Mouse (Mus musculus) myocyte (in vitro differentiated cells): ENCODE results near the gene Atg10. TPM values are rescaled to one million over a fixed set of nuclear protein-coding genes. Genes with fewer than 3 reads are reported as not detected.

Experiments used
- H3K27me3 ChIP-seq: one replicate; pipeline ENCODE4 v1.6.1; 2011; ENCODE audit not compliant: control insufficient read depth, insufficient read depth, insufficient read length
- H3K36me3 ChIP-seq: one replicate; pipeline ENCODE4 v1.6.1; 2011; ENCODE audit not compliant: control insufficient read depth, insufficient read depth
- H3K4me2 ChIP-seq: one replicate; pipeline ENCODE4 v1.6.1; 2011; ENCODE audit warnings: low read depth, control low read depth
- H3K4me3 ChIP-seq: one replicate; pipeline ENCODE4 v1.5.1; 2011; ENCODE audit warnings: mild to moderate bottlenecking, control low read depth, moderate library complexity
- H3K79me2 ChIP-seq: one replicate; pipeline ENCODE4 v1.6.1; 2011; ENCODE audit not compliant: control insufficient read depth, insufficient read depth
- H3ac ChIP-seq: one replicate; pipeline ENCODE4 v1.6.1; 2011; ENCODE audit not compliant: control insufficient read depth, insufficient read length
- CEBPB ChIP-seq: IDR thresholded peaks from 2 replicates; pipeline ENCODE4 v1.6.1; 2011; ENCODE audit warnings: mild to moderate bottlenecking, moderate library complexity; ENCODE audit not compliant: poor library complexity, insufficient read depth, severe bottlenecking
- E2F4 ChIP-seq: IDR thresholded peaks from one replicate; pipeline ENCODE4 v1.6.1; 2011; ENCODE audit warnings: mild to moderate bottlenecking, control low read depth, moderate library complexity; ENCODE audit not compliant: insufficient read depth
- MAX ChIP-seq: IDR thresholded peaks from one replicate; pipeline ENCODE4 v1.6.1; 2011; ENCODE audit warnings: low read depth, mild to moderate bottlenecking, control low read depth
- MYOD1 ChIP-seq, 3 experiments: IDR thresholded peaks; one replicate each; pipeline ENCODE4 v1.6.1; 2011; ENCODE audit warnings: control low read depth in 2 of 3, low read depth in 2 of 3, mild to moderate bottlenecking in 2 of 3, moderate library complexity in 1 of 3; ENCODE audit not compliant: insufficient read length in 2 of 3, control insufficient read depth in 1 of 3
- MYOG ChIP-seq, 3 experiments: IDR thresholded peaks; one replicate each; pipeline ENCODE4 v1.6.1; 2011; ENCODE audit warnings: control low read depth in 2 of 3, low read depth in 2 of 3, mild to moderate bottlenecking in 2 of 3; ENCODE audit not compliant: insufficient read length in 2 of 3, control insufficient read depth in 1 of 3, insufficient read depth in 1 of 3
- POLR2A ChIP-seq: IDR thresholded peaks from one replicate; pipeline ENCODE4 v1.6.1; 2011; ENCODE audit warnings: low read depth, mild to moderate bottlenecking, control low read depth, moderate library complexity; ENCODE audit not compliant: insufficient read length
- POLR2AphosphoS2 ChIP-seq: IDR thresholded peaks from one replicate; pipeline ENCODE4 v1.6.1; 2011; ENCODE audit warnings: low read depth, control low read depth; ENCODE audit not compliant: insufficient read length
- REST ChIP-seq: IDR thresholded peaks from one replicate; pipeline ENCODE4 v1.6.1; 2011; ENCODE audit warnings: mild to moderate bottlenecking, control low read depth, moderate library complexity; ENCODE audit not compliant: insufficient read depth, insufficient read length
- SRF ChIP-seq: IDR thresholded peaks from one replicate; pipeline ENCODE4 v1.6.1; 2011; ENCODE audit warnings: low read depth; ENCODE audit not compliant: control insufficient read depth, insufficient read length
- TCF12 ChIP-seq: IDR thresholded peaks from one replicate; pipeline ENCODE4 v1.6.1; 2011; ENCODE audit warnings: mild to moderate bottlenecking, control low read depth; ENCODE audit not compliant: poor library complexity, insufficient read depth, severe bottlenecking
- TCF3 ChIP-seq: IDR thresholded peaks from one replicate; pipeline ENCODE4 v1.6.1; 2011; ENCODE audit warnings: low read depth, control low read depth; ENCODE audit not compliant: insufficient read length
- USF1 ChIP-seq: IDR thresholded peaks from one replicate; pipeline ENCODE4 v1.6.1; 2011; ENCODE audit warnings: low read depth, mild to moderate bottlenecking, control low read depth, moderate library complexity
- polyA plus RNA-seq: library from polyadenylated mRNA; unstranded; fragments of >200 nt; fragmentation: generic; extraction: Trizol; gene quantifications from one replicate; pipeline ENCODE4 v1.2.1, GENCODE M21; 2012; ENCODE audit warnings: missing spikeins

Atg10 gene
- polyA plus RNA-seq, 1 experiment: 5.9 TPM

GRCm38 (mm10) chr13:91178428-91179160, 45.2 kb downstream of the Atg10 start:
- Histone ChIP-seq H3K4me3 (no peak overlapping the region), H3K36me3 (no peaks in the 10 kb centered on the region)
- TF ChIP-seq POLR2AphosphoS2 (no peak), POLR2A (no peak), MYOD1 (IDR thresholded peaks at IDR 0.05; ENCODE audit: control insufficient read depth in 1 of 3, insufficient read length in 2 of 3, low read depth in 2 of 3) (no peak), USF1 (no peak), CEBPB (no peak), SRF (no peak), TCF12 (no peak), REST (no peak), MYOG (IDR thresholded peaks at IDR 0.05; ENCODE audit: control insufficient read depth in 1 of 3, insufficient read depth in 1 of 3, insufficient read length in 2 of 3, low read depth in 2 of 3) (no peak), TCF3 (no peak), MAX (no peak), E2F4 (no peak)

GRCm38 (mm10) chr13:91175347-91175746, 48.4 kb downstream of the Atg10 start:
- H3K4me2 ChIP-seq: no peak overlapping the region
- no peak overlapping the region for H3K4me3 ChIP-seq
- TF ChIP-seq TCF12 (no peak), USF1 (no peak), SRF (no peak), CEBPB (no peak), MYOG (IDR thresholded peaks at IDR 0.05; ENCODE audit: control insufficient read depth in 1 of 3, insufficient read depth in 1 of 3, insufficient read length in 2 of 3, low read depth in 2 of 3) (no peak), TCF3 (no peak), E2F4 (no peak), POLR2AphosphoS2 (no peak), MAX (no peak)
- H3K27me3 ChIP-seq: no peaks in the 10 kb centered on the region
- H3ac ChIP-seq: no peak overlapping the region
- H3K36me3 ChIP-seq: no peaks in the 10 kb centered on the region
- no peaks in the 10 kb centered on the region for H3K79me2 ChIP-seq

More at GRCm38 (mm10) chr13:91178428-91179160, 45.2 kb downstream of the Atg10 start:
- Histone ChIP-seq H3K79me2 (no peaks in the 10 kb centered on the region), H3K27me3 (no peaks in the 10 kb centered on the region), H3ac (no peak overlapping the region), H3K4me2 (no peak overlapping the region)

- no peak overlapping the region for H3K4me2 ChIP-seq
- peak in 2 of 3 experiments; percentile 58 to 61 for TF ChIP-seq MYOG (IDR thresholded peaks at IDR 0.05; ENCODE audit: control insufficient read depth in 1 of 3, insufficient read depth in 1 of 3, insufficient read length in 2 of 3, low read depth in 2 of 3)
- TF ChIP-seq MYOD1 (IDR thresholded peaks at IDR 0.05; ENCODE audit: control insufficient read depth in 1 of 3, insufficient read length in 2 of 3, low read depth in 2 of 3): peak; percentile 32 to 65 (median 37)
- no peak for TF ChIP-seq CEBPB
- H3K79me2 ChIP-seq: no peaks in the 10 kb centered on the region
- H3K4me3 ChIP-seq: no peak overlapping the region
- H3K27me3 ChIP-seq: no peaks in the 10 kb centered on the region
- H3K36me3 ChIP-seq: no peaks in the 10 kb centered on the region
- no peak overlapping the region for H3ac ChIP-seq
These were observed 51.8 kb downstream of the Atg10 start for GRCm38 (mm10) chr13:91171766-91172491.

- Histone ChIP-seq H3K36me3 (no peaks in the 10 kb centered on the region), H3K4me3 (no peak overlapping the region), H3ac (no peak overlapping the region), H3K79me2 (no peaks in the 10 kb centered on the region), H3K4me2 (no peak overlapping the region), H3K27me3 (no peaks in the 10 kb centered on the region)
- TF ChIP-seq MYOD1 (IDR thresholded peaks at IDR 0.05; ENCODE audit: control insufficient read depth in 1 of 3, insufficient read length in 2 of 3, low read depth in 2 of 3): no peak
- TF ChIP-seq MYOG (IDR thresholded peaks at IDR 0.05; ENCODE audit: control insufficient read depth in 1 of 3, insufficient read depth in 1 of 3, insufficient read length in 2 of 3, low read depth in 2 of 3): no peak
- TF ChIP-seq REST: no peak
- TF ChIP-seq E2F4: no peak
- TF ChIP-seq POLR2AphosphoS2: no peak
- no peak for TF ChIP-seq MAX
- TF ChIP-seq POLR2A: no peak
- TF ChIP-seq TCF12: no peak
- TF ChIP-seq SRF: no peak
- TF ChIP-seq TCF3: no peak
- TF ChIP-seq USF1: no peak
- no peak for TF ChIP-seq CEBPB
These were observed 52.6 kb downstream of the Atg10 start for GRCm38 (mm10) chr13:91171205-91171604.
